Mouse (Mus musculus): Measurements from ENCODE around the gene Yeats2.

Gene Yeats2

DNA sequence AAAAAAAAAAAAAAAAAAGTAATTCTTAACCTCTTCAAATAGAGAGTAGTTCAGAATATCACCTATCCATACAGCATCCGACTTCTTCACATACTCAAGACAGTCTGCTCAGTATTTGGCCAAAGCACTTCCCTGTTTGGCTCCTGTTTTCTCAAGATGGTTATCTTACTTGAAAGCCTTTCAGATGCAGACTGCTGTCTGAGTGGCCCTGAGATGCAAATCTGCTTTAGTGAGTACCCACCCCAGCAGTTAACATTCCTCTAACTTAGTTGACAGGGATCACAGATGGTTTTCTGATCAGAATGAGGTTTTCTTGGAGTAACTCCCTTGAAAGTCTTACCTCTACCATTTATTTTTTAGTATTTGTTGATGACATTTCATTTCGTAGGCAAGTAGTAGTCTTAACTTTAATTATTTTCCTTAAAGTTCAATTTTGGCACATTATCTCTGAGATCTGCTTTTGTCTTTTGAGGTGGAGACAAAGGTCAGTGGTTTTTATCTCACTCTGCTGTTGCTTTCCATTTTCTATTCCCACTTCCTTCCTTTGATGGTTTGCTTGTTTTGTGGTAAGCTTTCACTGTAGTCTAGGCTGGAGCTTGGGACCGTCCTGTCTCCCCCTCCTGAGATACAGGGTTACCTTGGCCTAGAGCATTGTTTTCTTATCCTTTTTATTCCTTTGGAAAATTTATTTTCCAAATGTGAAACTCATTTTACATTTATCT lies 50.5 kb downstream of the Yeats2 start:
- no peak for DNase-seq (ENCODE audit: low spot score in 2 of 2)

DNA sequence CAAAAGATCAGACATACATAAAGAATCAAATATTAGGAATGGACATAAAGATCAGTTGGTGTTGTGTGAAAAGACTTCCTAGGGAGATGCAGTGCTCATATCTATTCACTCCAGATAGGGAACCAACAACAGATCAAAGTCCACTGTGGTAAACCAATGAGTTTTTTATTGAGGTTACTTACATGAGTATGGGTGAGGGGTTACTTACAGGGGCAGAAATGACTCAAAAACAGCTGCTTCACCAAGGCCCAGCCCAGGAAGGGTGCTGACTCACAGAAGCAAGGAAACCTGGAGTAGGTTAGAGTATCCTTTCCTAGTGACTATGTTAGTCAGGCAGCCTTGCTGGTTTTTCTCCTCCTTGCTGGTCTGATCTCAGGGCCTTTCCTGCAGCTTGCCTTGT lies 51.2 kb downstream of the Yeats2 start:
- no peak for DNase-seq (ENCODE audit: low spot score in 2 of 2)

DNA sequence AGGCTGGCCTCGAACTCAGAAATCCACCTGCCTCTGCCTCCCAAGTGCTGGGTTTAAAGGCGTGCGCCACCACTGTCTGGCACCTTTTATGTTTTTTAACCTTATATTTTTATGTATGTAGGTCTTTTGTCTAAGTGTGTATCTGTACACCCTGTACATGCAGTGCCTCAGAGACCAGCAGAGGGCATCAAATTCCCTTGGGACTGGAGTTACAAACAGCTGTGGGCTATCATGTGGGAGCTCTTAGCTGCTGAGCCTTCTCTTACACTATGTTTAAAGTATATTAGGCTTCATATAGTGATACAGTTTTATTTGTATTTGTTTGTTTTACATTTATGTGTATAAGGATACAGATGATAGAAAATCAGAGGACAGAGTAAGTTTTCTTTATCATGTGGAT lies 54.7 kb downstream of the Yeats2 start:
- peak in 1 of 2 experiments; percentile 12 for DNase-seq (ENCODE audit: low spot score in 2 of 2)

DNA sequence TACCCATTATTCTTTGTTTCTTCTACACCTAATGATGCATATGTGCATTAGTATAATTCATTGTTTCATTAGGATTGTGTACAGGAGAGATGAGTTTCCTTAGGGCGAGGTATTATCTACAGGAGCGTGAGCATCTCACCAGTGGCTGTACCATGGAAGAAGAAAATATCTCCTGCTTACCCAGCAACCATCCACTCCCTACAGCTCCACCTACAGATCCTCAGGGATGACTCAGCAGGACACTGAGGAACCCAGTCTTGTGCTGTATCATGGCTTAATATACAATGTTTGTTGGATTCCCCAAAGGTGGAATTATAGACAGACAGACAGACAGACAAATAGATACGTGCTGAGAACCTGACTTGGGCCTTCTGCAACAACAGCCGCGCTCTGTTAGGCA lies 56.1 kb downstream of the Yeats2 start:
- DNase-seq (ENCODE audit: low spot score in 2 of 2), result no peak

DNA sequence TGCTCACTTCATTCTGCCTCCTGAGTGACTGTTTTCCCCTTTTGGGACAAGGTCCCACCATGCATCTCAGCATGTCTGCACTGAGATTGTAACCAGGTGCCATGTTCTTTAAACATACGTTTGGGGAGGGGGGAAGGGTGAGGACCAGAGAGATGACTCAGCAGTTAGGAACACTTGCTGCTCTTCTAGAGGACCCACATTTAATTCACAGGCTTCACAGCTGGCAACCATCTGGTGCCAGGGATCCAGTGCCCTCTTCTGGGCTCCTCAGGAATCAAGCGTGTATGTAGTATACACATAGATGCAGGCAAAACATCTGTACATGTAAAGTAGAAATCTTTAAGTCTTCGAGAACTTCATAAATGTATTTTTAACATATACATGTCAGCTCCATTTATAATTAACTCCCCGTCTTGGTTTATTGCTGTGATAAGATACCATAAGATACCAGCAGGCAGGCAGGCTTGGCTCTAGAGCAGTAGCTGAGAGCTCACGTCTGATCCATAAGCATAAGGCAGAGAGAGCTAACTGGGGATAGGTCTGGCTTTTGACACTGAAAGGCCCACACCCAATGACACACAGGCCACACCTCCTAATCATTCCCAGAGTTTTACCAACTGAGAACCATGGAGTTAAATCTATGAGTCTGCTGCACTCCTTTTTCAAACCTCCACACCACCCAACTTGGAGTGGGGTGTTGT lies 58.8 kb downstream of the Yeats2 start:
- DNase-seq (ENCODE audit: low spot score in 2 of 2), result no peak

DNA sequence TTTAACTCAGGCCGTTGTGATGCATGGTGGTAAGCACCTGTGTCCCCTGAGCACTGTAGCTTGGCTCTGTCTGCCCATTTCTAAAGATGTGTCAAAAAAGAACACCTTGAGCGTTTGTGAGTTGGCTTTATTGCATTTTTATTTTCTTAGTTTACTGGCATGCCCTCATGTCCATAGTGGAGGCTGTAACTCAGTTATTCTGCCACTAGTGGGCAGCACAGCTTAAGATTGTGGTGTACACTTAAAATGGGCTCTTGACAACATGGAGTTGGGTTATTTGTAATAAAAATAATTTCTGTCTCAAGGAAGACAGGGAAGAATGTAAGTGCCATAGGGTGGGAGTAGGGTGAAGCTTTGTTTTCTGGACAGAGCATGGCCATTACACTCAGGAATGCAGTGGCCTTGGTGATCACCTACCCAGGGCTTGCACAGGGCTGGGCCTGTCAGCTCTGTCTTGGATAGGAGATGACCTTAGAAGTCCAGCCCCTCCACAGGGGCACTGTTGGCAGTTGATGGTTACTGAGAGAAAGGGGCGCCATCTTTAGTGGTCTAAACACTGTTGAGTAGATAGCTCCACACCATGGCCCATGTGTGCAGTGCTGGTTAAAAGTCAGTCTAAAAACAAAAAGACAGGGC lies 72.8 kb downstream of the Yeats2 start:
- peak in 1 of 2 experiments; percentile 51 for DNase-seq (ENCODE audit: low spot score in 2 of 2)

GRCm38 (mm10) chr16:20222726-20223125 lies 81.9 kb downstream of the Yeats2 start:
- no peak for DNase-seq (ENCODE audit: low spot score in 2 of 2)

GRCm38 (mm10) chr16:20226676-20227075 lies 85.8 kb downstream of the Yeats2 start:
- no peak for DNase-seq (ENCODE audit: low spot score in 2 of 2)

- no peak for DNase-seq (ENCODE audit: low spot score in 2 of 2)
Observed at GRCm38 (mm10) chr16:20227504-20227903, 86.6 kb downstream of the Yeats2 start.

DNA sequence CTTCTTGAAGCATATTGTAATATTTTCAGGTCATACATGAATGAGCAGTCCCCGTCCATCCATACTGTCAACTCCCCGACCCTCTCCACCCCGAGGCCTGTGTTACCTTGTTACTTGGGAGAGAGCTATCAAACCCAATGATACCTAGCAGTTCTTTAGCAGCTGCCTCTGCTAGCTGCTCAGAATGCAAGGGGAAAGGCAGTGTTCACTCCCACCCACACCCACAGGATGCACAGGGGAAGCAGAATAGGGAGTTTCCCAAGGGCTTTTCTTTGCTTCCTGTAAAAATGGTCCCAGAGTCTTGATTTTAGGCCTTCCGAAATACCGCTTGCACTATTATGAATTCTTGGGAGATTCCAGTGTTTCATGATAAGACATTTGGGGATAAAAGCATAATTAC lies 87.3 kb downstream of the Yeats2 start:
- no peak for DNase-seq (ENCODE audit: low spot score in 2 of 2)

DNA sequence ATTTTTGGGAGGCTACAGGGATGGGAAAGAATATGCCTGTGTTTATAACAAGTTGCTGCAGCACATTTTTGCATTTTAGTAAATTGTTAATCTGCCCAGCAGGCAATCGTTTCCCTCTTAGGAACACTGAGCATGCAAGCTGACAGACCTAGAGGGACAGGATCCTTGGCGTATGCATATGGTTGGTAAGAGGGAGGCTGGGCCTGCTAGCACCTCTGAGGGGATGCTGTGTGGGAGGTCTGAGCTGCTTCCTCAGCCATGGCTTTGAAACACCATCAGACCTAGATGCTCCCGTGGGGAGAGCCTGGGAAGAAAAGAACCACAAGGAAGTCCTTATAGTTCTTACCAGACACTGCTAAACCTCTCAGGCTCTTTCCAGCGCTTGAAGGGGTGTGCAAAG lies 93.5 kb downstream of the Yeats2 start:
- DNase-seq (ENCODE audit: low spot score in 2 of 2), result no peak

- no peak for DNase-seq (ENCODE audit: low spot score in 2 of 2)
Observed at GRCm38 (mm10) chr16:20237426-20237825, 96.6 kb downstream of the Yeats2 start.

DNA sequence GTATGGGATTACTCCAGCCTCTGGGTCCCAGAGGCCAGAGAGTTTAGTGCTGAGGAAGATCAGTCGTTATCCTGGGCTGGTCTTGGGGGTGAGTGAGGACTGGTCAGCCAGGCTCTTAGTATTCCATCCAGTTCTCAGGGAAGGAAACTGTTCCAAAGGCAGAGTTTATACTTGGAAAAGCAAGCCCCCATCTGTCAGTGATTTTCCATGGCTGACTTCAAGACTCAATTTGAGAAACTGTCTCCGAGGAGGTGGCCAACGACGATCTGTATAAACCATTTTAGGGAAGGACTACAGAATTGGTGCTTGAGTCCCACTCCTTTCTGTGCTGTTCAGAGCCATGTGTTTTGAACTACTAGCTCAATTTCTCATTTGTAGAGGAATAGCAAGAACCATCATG lies 97.8 kb downstream of the Yeats2 start:
- no peak for DNase-seq (ENCODE audit: low spot score in 2 of 2)

DNA sequence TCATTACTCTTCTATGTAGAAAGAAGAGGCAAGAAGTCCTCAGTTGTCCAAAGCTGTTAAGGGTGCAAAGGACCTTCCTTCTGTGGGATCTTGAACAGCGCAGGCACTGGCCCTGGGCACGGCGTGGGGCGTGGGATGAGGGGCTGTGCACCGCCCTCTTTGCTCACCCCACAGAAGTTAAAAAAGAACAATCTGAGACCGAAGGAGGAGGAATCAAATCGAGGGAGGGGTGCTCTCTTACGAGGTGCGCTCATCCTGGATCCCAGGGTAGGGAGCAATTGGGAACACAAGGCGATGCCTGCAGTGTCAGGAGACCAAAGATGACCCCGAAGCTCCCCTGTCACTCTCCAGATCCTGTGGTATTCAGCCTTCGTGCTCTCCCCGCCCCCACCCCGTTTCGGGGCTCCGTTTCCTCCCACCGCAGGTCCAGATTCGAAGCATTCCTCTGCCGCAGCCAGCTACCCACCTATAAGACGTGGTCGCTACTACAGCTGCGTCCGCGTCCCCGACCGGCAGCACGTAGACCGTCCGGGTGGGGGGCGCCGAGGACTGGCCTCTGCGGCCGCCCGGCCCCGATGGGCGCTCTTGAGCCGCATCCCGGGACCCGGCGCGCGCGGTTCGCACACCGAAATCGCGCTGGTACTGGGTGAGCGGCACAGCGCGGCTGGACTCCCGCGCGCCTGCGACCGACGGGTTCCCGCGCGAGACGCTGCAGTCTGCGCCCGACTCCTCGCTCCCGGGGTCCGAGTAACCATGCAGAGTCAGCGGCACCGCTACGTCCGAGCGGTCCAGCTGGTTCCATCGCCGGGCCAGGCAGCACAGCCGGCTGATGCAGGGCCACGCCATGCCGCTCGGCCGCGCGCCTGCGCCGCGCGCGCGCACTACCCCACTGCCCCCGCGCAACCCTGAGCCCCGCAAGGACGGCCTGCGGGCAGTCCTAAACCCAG lies 99.9 kb downstream of the Yeats2 start, which contains the start of gene Map6d1:
TSS of gene Map6d1 (minus strand) at position 891 of the 947 bp plus-strand sequence.
- DNase-seq (ENCODE audit: low spot score in 2 of 2), result peak in 1 of 2 experiments; percentile 17

DNA sequence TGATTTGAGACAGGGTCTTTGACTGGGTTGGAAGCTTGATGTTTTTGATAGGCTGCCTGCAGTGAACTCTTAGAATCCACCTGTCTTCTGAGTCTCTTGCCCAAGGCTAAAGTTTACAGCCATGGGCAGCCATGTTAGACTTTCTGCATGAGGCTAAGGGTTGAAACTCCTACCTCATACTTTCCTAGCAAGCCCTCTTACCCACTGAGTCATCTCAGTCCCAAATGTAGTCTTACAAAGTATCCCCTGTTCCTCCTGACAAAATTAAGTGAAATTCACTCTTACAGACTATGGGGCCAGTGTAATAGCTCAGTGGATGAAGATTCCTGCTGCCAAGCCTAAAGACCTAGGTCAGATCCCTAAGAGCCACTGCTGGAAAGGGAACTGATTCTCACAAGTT lies 106.2 kb downstream of the Yeats2 start:
- no peak for DNase-seq (ENCODE audit: low spot score in 2 of 2)

DNA sequence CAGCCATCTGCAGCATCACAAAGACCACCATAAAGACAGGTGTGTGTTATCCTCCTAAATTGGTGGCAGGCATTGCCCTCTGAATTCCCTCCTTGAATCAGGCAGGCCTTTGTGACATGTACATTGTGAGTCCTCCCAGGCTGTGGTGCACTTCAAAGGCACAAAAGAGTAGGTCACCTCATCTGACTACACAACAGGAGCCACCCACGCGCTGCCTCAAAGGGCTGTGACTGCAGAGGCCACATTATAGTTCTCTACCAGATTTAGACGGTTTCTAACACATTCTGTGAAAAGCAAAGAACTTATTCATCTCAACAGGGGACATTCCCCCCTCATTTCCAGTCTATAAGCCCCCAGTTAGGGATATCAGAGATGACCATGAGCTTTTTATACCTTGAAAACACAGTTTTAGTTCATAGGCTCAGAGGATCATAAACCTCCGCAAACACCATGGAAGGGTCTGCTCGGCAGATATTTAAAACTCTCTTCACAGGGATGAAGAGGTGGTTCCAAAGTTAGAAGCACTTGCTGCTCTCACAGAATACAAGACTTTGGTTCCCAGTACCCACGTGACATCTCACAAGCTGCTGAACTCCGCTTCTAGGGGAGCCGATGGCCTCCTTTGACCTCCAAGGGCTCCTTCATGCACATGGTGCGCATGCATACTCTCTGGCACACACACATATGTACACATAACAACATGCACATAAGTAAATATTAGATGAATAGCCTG lies 107.7 kb downstream of the Yeats2 start:
- DNase-seq (ENCODE audit: low spot score in 2 of 2), result no peak

DNA sequence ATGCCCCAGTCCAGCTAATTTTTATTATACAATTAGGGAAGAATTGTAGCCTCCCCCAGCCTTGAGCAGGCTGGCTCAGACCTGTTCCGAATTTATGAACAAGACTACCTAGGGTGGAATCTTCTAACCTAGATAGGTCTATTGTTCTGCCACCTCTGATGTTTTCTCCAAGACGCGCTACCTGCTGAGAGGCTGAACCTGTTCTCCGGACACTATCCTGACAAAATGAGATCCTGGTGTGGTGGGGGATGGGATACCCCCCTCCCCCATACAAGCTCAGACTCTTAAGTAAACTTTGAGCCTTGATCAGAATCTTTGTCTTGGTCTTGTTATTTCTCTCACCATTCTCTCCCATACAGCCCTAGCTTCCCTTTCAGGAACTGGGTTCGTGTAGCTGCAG lies 117.1 kb downstream of the Yeats2 start:
- no peak for DNase-seq (ENCODE audit: low spot score in 2 of 2)

DNA sequence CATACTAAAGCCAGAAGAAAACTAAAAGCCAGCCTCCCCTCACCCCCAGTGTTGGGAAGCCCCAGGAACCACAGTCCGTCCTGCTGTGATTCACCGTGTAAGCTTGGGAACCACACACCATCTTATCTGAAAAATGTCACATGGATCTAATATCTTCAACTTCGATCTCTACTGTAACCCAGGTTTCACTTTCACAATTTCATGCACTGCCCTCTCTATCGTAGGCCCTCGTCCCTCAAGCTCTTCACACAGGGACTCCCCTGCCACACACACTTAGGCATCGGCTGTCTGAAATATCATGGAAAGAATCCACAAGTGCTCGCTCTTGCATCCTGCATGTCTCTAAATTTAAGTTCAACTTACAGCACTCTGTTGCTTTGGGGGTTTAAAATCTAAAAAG lies 124.2 kb downstream of the Yeats2 start:
- no peak for DNase-seq (ENCODE audit: low spot score in 2 of 2)

DNA sequence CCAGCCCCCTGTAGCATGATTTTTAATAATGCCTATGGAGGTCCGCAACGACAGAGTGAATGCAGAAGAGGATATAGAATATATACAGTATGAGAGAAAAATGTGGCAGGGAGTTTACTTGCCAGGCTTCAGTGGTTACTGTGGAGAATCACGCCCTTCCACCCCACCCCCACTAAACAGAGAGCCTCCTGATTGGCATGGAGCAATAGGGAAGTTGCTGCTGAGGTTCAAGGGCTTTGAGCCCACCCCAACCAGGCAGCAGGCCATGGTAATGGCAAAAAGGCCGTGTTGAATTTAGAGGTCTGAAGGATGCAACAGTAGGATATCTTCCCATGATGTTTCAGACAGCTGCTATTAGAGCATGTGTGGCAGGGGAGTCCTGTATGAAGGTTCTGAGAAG lies 130.5 kb downstream of the Yeats2 start:
- DNase-seq (ENCODE audit: low spot score in 2 of 2), result no peak

DNA sequence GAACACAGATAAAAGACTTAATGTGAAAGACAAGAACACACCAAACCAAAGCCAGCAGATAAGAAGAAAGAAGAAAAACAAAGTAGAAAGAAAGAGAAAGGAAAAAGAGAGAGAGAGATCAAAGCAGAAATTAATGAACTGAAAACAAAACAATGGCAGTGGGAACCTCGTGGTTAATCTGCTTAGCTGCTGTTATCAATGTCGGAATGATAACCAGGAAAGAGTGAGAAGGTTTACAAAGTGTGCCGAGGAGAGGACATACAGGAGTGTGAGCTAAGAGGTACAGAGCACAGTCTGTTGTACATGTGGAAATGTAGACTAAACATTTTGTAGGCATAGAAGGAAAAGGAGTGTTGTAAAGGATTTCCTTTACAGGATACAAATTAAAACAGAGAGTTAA lies 132.1 kb downstream of the Yeats2 start:
- DNase-seq (ENCODE audit: low spot score in 2 of 2), result no peak

- DNase-seq (ENCODE audit: low spot score in 2 of 2), result no peak
Observed at GRCm38 (mm10) chr16:20279395-20279794, 138.5 kb downstream of the Yeats2 start.

Data from thymus, postnatal 10 days (tissue).